Mouse (Mus musculus) spleen, adult 2 months (tissue): ENCODE results near the gene Krt75. TPM values are rescaled to one million over a fixed set of nuclear protein-coding genes. Genes with fewer than 3 reads are reported as not detected.

Source experiments
- DNase-seq, 2 experiments: peaks; one replicate each; pipeline versions ENCODE4 v3.0.0 to v3.0.0-alpha.2; 2012 to 2021; ENCODE audit warnings: low spot score in 2 of 2, low read depth in 1 of 2
- H3K27ac ChIP-seq: fragments of 200-500 bp; 2 replicates; pipeline ENCODE4 v1.5.1; 2012; ENCODE audit warnings: low read length, inconsistent platforms; ENCODE audit not compliant: insufficient read depth
- H3K27me3 ChIP-seq: fragments of 200-500 bp; 2 replicates; pipeline ENCODE4 v1.6.1; 2012; ENCODE audit warnings: mild to moderate bottlenecking, moderate library complexity, low read length, inconsistent platforms; ENCODE audit not compliant: control insufficient read depth, insufficient read depth
- H3K36me3 ChIP-seq: fragments of 200-500 bp; 2 replicates; pipeline ENCODE4 v1.6.1; 2012; ENCODE audit warnings: mild to moderate bottlenecking, low read length, inconsistent platforms; ENCODE audit not compliant: control insufficient read depth, insufficient read depth
- H3K4me1 ChIP-seq: fragments of 200-500 bp; 2 replicates; pipeline ENCODE4 v1.6.1; 2011; ENCODE audit warnings: inconsistent platforms; ENCODE audit not compliant: control insufficient read depth, insufficient read depth, insufficient read length
- H3K4me3 ChIP-seq: fragments of 200-500 bp; 2 replicates; pipeline ENCODE4 v1.5.1; 2011; ENCODE audit warnings: mild to moderate bottlenecking, inconsistent platforms; ENCODE audit not compliant: insufficient read depth, insufficient read length; ENCODE audit errors: extremely low read depth
- CTCF ChIP-seq: fragments of 200-500 bp; IDR thresholded peaks from 2 replicates; pipeline ENCODE4 v1.5.1; 2011; ENCODE audit warnings: mild to moderate bottlenecking, inconsistent platforms; ENCODE audit not compliant: insufficient read depth, insufficient read length, insufficient replicate concordance; ENCODE audit errors: extremely low read depth
- POLR2A ChIP-seq: fragments of 200-500 bp; IDR thresholded peaks from 2 replicates; pipeline ENCODE4 v1.6.1; 2011; ENCODE audit warnings: low read depth, low read length, inconsistent platforms
- WGBS: fragments of 180-500 bp; shearing (Covaris S2); methylation state at CpG from one replicate; pipeline ENCODE4 v1.1.7; 2018; 5-methylcytosine and 5-hydroxymethylcytosine counted together
- polyA plus RNA-seq: library from polyadenylated mRNA; depleted of rRNA; stranded (reverse); fragments of >200 nt; gene quantifications from 2 replicates; pipeline ENCODE4 v1.2.3, GENCODE M21; 2012

The Krt75 gene
- polyA plus RNA-seq, 1 experiment = not detected

DNA sequence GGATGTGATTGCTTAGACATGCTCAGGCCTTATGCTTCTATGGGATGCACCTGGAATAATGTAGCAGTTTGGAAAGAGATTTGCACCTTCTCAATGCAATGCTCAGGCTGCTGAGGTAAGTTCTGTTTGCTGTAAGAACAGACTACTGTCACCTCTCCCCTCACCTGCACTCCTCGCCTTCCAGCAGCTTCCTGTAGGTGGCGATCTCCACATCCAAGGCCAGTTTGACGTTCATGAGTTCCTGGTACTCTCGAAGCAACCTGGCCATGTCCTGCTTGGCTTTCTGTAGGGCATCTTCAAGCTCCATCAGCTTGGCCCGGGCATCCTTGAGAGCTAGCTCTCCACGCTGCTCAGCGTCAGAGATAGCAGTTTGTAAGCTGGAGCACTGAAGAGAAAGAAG, 5.9 kb downstream of the Krt75 start:
- TF ChIP-seq POLR2A (no peak), CTCF (peak; percentile 16; the same call in 1 of the 2 replicates)
- WGBS = 45% methylated on average over 7 of the region's 7 CpGs
- H3K27me3 ChIP-seq = no peaks in the 10 kb centered on the region

DNA sequence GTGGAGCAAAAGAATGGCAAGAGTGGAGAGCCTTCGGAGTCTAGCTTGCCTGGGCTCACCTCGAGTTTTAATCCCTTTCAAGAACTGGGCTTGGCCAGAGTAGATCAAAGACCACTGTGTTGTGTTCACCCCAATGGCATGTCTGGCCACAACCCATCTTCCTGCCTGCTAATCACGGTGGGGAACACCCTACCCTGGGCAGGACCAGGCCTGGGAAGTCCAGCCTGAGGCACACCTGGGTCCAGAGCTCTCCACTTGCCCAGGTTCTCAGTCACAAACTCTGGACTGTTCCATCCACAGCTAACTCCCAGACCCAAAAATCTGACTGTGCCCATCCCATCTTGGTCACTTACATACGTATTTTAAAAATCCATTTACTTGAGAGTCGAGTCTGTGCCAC, 10.9 kb downstream of the Krt75 start, which contains the start of gene Krt90:
TSS of gene Krt90 (minus strand) at position 101 of the 400 bp plus-strand sequence.
- TF ChIP-seq POLR2A = no peak
- no peak for TF ChIP-seq CTCF
- DNase-seq = no peak
- Histone ChIP-seq H3K36me3 (no peaks in the 10 kb centered on the region), H3K4me1 (no peaks in the 10 kb centered on the region), H3K27ac (no peak within 1 kb of the TSS), H3K27me3 (no peaks in the 10 kb centered on the region), H3K4me3 (no peak within 1 kb of the TSS)
- WGBS = 68% methylated on average over 5 of the region's 5 CpGs

More for the DNA sequence above, 5.9 kb downstream of the Krt75 start:
- no peaks in the 10 kb centered on the region for H3K4me1 ChIP-seq
- no peak for DNase-seq
- H3K36me3 ChIP-seq = no peaks in the 10 kb centered on the region
- no peak overlapping the region for H3K4me3 ChIP-seq
- no peak overlapping the region for H3K27ac ChIP-seq

GRCm38 (mm10) chr15:101558034-101558646, 15.6 kb downstream of the Krt75 start:
- Histone ChIP-seq H3K4me1 (no peaks in the 10 kb centered on the region), H3K4me3 (no peak overlapping the region), H3K27me3 (no peaks in the 10 kb centered on the region), H3K27ac (no peak overlapping the region), H3K36me3 (no peaks in the 10 kb centered on the region)
- 13% methylated on average over 7 of the region's 7 CpGs for WGBS
- TF ChIP-seq POLR2A (no peak), CTCF (no peak)
- DNase-seq = no peak

- no peak for DNase-seq
- WGBS = 3% methylated on average over 11 of the region's 11 CpGs
These were observed 20.5 kb downstream of the Krt75 start for GRCm38 (mm10) chr15:101553169-101553568.

GRCm38 (mm10) chr15:101552188-101552587, 21.5 kb downstream of the Krt75 start:
- Histone ChIP-seq H3K27ac (no peak overlapping the region), H3K27me3 (no peaks in the 10 kb centered on the region), H3K4me3 (no peak overlapping the region), H3K36me3 (no peaks in the 10 kb centered on the region), H3K4me1 (no peaks in the 10 kb centered on the region)
- no peak for DNase-seq
- TF ChIP-seq CTCF (no peak), POLR2A (no peak)
- 79% methylated on average over 8 of the region's 8 CpGs for WGBS

More at GRCm38 (mm10) chr15:101553169-101553568, 20.5 kb downstream of the Krt75 start:
- H3K4me3 ChIP-seq = no peak overlapping the region
- H3K27ac ChIP-seq = no peak overlapping the region
- H3K27me3 ChIP-seq = no peaks in the 10 kb centered on the region
- H3K4me1 ChIP-seq = no peaks in the 10 kb centered on the region
- no peaks in the 10 kb centered on the region for H3K36me3 ChIP-seq
- TF ChIP-seq POLR2A = no peak
- no peak for TF ChIP-seq CTCF

- 79% methylated on average over 7 of the region's 7 CpGs for WGBS
- no peaks in the 10 kb centered on the region for H3K4me1 ChIP-seq
- no peaks in the 10 kb centered on the region for H3K27me3 ChIP-seq
- no peak for TF ChIP-seq CTCF
- H3K36me3 ChIP-seq = no peaks in the 10 kb centered on the region
- H3K27ac ChIP-seq = no peak within 1 kb of the TSS
- H3K4me3 ChIP-seq = no peak within 1 kb of the TSS
- no peak for DNase-seq
These were observed 23.1 kb downstream of the Krt75 start, which contains the start of gene Krt82 for GRCm38 (mm10) chr15:101550567-101550966. Gene Krt82, minus strand, starts transcription at chr15:101550667.

DNA sequence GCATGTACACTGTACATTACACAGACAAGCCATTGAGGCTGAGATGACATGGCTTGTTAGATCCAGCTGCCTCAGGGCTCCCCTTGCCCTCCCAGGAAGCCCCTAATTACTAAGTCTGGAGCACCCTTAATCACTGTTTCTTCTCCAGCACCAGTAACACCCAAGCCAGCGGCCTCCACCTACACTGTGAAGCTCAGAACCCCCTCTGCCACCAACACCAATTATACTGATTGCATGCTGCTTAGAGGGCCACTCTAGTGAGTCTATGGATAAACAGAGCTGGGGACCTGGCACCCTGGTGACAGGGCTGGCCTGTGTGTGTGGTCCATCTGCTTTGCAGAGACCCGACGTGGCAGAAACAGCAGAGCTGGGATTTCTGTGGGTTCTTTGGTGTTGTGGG, 29.2 kb downstream of the Krt75 start:
- TF ChIP-seq POLR2A (no peak), CTCF (no peak)
- WGBS = 75% methylated on average over 3 of the region's 3 CpGs
- H3K36me3 ChIP-seq = no peaks in the 10 kb centered on the region
- no peaks in the 10 kb centered on the region for H3K4me1 ChIP-seq
- H3K27ac ChIP-seq = no peak overlapping the region
- H3K4me3 ChIP-seq = no peak overlapping the region
- no peaks in the 10 kb centered on the region for H3K27me3 ChIP-seq
- no peak for DNase-seq
